Mouse (Mus musculus) midbrain, embryonic 15.5 days (tissue): Measurements from ENCODE around the gene Chst11. TPM values are rescaled to one million over a fixed set of nuclear protein-coding genes. Genes with fewer than 3 reads are reported as not detected.
A peak's percentile ranks its signal among the peaks of the same experiment; 100 is the strongest.

ENCODE experiments used
- ATAC-seq: fragments of 200-750 bp; cut with Nextera tagmentation; replicated peaks from 2 replicates; pipeline ENCODE4 v1.8.0; 2017; ENCODE audit warnings: moderate TSS enrichment
- H3K27ac ChIP-seq: fragments of 300-500 bp; sonication (generic); 2 replicates; pipeline ENCODE4 v1.5.1; 2015; ENCODE audit warnings: mild to moderate bottlenecking, inconsistent platforms
- H3K27me3 ChIP-seq: fragments of 300-500 bp; sonication (generic); replicated peaks from 2 replicates; pipeline ENCODE4 v1.6.1; 2015; ENCODE audit warnings: inconsistent platforms
- H3K36me3 ChIP-seq: fragments of 300-500 bp; sonication (generic); replicated peaks from 2 replicates; pipeline ENCODE4 v1.6.1; 2015; ENCODE audit warnings: inconsistent platforms
- H3K4me1 ChIP-seq: fragments of 300-500 bp; sonication (generic); 2 replicates; pipeline ENCODE4 v1.6.1; 2015; ENCODE audit warnings: inconsistent platforms
- H3K4me2 ChIP-seq: fragments of 300-500 bp; sonication (generic); 2 replicates; pipeline ENCODE4 v1.6.1; 2015; ENCODE audit warnings: inconsistent platforms, mild to moderate bottlenecking, moderate library complexity
- H3K4me3 ChIP-seq: fragments of 300-500 bp; sonication (generic); 2 replicates; pipeline ENCODE4 v1.5.1; 2015; ENCODE audit warnings: mild to moderate bottlenecking, inconsistent platforms
- H3K9ac ChIP-seq: fragments of 300-500 bp; sonication (generic); 2 replicates; pipeline ENCODE4 v1.6.1; 2015; ENCODE audit warnings: mild to moderate bottlenecking, inconsistent platforms
- H3K9me3 ChIP-seq: fragments of 300-500 bp; sonication (generic); 2 replicates; pipeline ENCODE4 v1.6.1; 2016; ENCODE audit warnings: inconsistent platforms
- WGBS: fragments of 180-500 bp; shearing (Covaris S2); methylation state at CpG from one replicate; pipeline ENCODE4 v1.1.7; 2015; ENCODE audit warnings: mixed read lengths; 5-methylcytosine and 5-hydroxymethylcytosine counted together
- polyA plus RNA-seq: library from polyadenylated mRNA; unstranded; fragments of >200 nt; fragmentation: Nextera tagmentation; extraction: Ambion mirVana; gene quantifications from 2 replicates; pipeline ENCODE4 v1.2.1, GENCODE M21; 2015

Chst11 gene
- polyA plus RNA-seq, 1 experiment from 2014 or later: 4.1 TPM

GRCm38 (mm10) chr10:83126447-83126846, 141.1 kb downstream of the Chst11 start:
- WGBS: 57% methylated on average over 9 of the region's 9 CpGs
- Histone ChIP-seq H3K27ac (no peak overlapping the region), H3K4me3 (no peak overlapping the region), H3K9me3 (no peaks in the 10 kb centered on the region), H3K27me3 (no peaks in the 10 kb centered on the region), H3K4me2 (no peak overlapping the region), H3K4me1 (peaks cover 18% of the 10 kb centered on the region), H3K9ac (no peak overlapping the region), H3K36me3 (no peaks in the 10 kb centered on the region)
- no peak for ATAC-seq

DNA sequence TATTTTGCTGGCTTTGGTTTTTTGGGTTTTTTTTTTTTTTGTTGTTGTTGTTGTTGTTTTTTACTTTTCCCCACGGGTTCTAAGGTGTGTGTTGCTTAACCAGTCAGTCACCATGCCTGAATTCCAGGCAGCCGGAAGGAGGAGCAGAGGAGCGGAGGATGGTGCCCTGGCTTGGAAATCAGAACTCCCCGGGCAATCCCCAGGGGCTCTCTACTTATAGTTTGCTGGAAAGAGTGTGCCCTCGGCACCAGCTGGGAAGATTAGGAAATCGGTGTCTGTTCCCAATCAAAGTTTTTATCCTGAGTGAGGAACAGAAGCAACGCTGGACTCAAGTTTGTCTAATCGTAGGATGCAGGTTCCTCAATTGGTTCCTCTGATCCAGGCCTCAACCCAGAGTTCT, 143.1 kb downstream of the Chst11 start:
- Histone ChIP-seq H3K4me3 (no peak overlapping the region), H3K9ac (no peak overlapping the region), H3K36me3 (no peaks in the 10 kb centered on the region), H3K27me3 (no peaks in the 10 kb centered on the region), H3K4me2 (no peak overlapping the region), H3K27ac (no peak overlapping the region), H3K9me3 (no peaks in the 10 kb centered on the region), H3K4me1 (peaks cover 18% of the 10 kb centered on the region)
- WGBS: 68% methylated on average over 8 of the region's 8 CpGs
- ATAC-seq: no peak

DNA sequence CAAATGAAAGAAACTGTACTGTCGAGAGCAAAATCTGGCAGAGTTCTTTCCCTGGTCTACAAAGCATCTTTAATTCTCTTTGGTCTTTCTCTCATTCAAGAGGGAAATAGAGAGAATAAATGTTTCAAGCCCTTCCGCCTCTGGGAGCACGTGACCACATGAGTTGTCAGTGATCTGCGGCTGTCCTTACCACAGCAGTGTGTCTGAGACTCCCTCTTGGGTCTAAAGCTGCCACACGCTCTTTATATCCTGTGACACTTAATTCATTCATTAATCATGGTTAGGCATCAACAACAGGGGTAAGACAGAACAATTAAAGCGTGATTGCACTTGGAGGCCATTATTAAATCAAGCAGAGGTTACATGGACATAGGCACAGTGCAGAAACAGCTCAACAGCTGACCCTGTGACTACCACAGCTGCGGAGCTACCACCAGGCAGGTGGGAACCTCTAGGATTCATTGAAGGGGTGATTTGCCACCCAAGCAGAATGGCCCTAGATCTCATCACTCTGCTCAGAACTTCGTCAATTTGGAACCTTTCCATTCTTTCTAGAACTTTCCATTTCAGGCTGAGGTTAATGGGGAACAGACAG, 144.4 kb downstream of the Chst11 start:
- Histone ChIP-seq H3K9ac (no peak overlapping the region), H3K4me2 (no peak overlapping the region), H3K4me3 (no peak overlapping the region), H3K27ac (no peak overlapping the region), H3K4me1 (peaks cover 29% of the 10 kb centered on the region), H3K9me3 (no peaks in the 10 kb centered on the region), H3K36me3 (no peaks in the 10 kb centered on the region), H3K27me3 (no peaks in the 10 kb centered on the region)
- no peak for ATAC-seq
- 64% methylated on average over 8 of the region's 8 CpGs for WGBS

DNA sequence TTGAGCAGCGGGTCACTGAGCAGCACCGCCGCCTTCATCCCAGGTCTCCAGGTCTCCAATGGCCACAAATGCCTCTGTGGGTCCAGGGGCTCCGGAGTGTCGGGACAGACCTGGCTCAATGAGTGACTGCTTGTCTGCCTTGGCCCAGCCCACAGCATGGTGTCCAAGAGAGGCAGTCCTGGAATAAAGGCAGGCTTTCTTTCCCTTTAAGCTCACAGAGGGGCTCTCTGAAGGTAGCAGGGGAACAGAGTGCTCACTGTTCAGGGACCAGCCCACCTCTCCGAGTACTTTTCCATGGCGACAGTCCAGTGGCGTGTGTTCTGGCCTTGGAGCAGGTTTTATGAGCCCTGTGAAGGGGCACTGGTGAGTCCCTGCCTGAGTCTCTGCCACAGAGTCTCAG, 145.3 kb downstream of the Chst11 start:
- ATAC-seq: peak; percentile 40
- no peak overlapping the region for H3K4me2 ChIP-seq

DNA sequence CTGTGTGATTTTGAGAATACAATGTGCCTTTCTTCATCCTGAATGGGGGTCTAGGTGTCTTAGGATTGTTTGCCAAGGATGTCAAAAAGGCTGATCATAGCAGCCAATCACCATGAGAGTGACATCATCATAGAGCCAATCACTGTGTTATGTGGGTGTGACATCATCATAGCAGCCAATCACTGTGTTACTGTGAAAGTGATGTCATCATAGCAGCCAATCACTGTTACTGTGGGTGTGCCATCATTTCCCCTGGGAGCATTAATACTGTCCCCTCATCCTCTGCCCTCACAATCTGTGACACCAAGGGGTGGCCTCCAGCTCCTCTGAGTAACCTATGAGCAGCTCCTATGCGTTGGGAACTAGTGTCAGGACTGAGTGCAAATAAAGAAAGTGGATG, 146.6 kb downstream of the Chst11 start:
- Histone ChIP-seq H3K27ac (no peak overlapping the region), H3K4me3 (no peak overlapping the region), H3K9ac (no peak overlapping the region), H3K9me3 (no peaks in the 10 kb centered on the region), H3K36me3 (no peaks in the 10 kb centered on the region), H3K4me2 (no peak overlapping the region), H3K4me1 (peaks cover 30% of the 10 kb centered on the region), H3K27me3 (no peaks in the 10 kb centered on the region)
- WGBS: 90% methylated on average over 1 of the region's 1 CpGs
- no peak for ATAC-seq

More for the DNA sequence above, 145.3 kb downstream of the Chst11 start:
- 48% methylated on average over 8 of the region's 8 CpGs for WGBS
- H3K4me3 ChIP-seq: no peak overlapping the region
- H3K9me3 ChIP-seq: no peaks in the 10 kb centered on the region
- H3K4me1 ChIP-seq: peaks cover 36% of the 10 kb centered on the region
- no peaks in the 10 kb centered on the region for H3K36me3 ChIP-seq
- no peak overlapping the region for H3K9ac ChIP-seq
- H3K27ac ChIP-seq: no peak overlapping the region
- no peaks in the 10 kb centered on the region for H3K27me3 ChIP-seq

DNA sequence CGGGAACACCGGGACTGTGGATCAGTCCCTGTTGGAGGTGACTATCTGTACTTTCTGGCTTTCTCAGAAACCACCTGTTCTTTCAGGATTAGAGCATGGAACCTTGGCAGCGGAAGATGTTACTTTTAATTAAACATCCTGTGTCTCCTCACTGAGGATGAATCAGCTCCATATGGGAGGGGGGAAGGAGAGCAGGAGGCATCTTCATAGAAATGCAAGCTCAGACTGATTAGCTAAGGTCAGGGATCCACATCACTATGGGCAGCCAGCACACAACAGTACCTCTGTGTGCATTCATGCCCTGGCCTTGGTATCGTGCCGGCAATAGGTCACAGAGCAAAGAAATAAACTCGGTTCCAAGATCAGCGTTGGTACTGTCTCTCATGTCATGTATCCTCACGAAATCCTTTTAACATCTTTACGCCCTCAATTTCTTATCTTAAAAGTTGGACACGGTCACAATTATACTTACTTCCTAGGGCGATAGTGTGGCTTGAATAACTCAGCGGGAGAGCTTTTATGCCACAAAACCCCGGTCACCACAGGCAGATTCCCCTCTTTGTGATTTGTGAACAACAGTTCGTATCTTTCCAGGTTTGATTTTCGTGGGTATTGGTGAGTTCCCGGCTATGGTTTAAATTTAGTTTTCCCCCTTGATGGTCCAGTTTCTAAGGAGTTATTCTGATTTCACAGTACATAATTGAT, 148.7 kb downstream of the Chst11 start:
- ATAC-seq: 0 out of 2 replicates have a peak, but pooled peaks have one; percentile 34
- Histone ChIP-seq H3K27me3 (no peaks in the 10 kb centered on the region), H3K4me2 (no peak overlapping the region), H3K4me1 (peaks cover 25% of the 10 kb centered on the region), H3K9me3 (no peaks in the 10 kb centered on the region), H3K9ac (no peak overlapping the region), H3K4me3 (no peak overlapping the region), H3K36me3 (no peaks in the 10 kb centered on the region), H3K27ac (no peak overlapping the region)
- WGBS: 11% methylated on average over 16 of the region's 16 CpGs

GRCm38 (mm10) chr10:83134896-83135295, 149.6 kb downstream of the Chst11 start:
- Histone ChIP-seq H3K9ac (no peak overlapping the region), H3K36me3 (no peaks in the 10 kb centered on the region), H3K4me3 (no peak overlapping the region), H3K27ac (no peak overlapping the region), H3K4me1 (peaks cover 19% of the 10 kb centered on the region), H3K9me3 (no peaks in the 10 kb centered on the region), H3K27me3 (no peaks in the 10 kb centered on the region), H3K4me2 (no peak overlapping the region)
- ATAC-seq: 0 out of 2 replicates have a peak, but pooled peaks have one; percentile 29
- WGBS: 24% methylated on average over 10 of the region's 10 CpGs

GRCm38 (mm10) chr10:83135963-83136362, 150.7 kb downstream of the Chst11 start:
- H3K9me3 ChIP-seq: no peaks in the 10 kb centered on the region
- H3K4me1 ChIP-seq: peaks cover 18% of the 10 kb centered on the region
- H3K4me2 ChIP-seq: no peak overlapping the region
- no peaks in the 10 kb centered on the region for H3K27me3 ChIP-seq
- H3K36me3 ChIP-seq: no peaks in the 10 kb centered on the region
- no peak overlapping the region for H3K9ac ChIP-seq
- H3K4me3 ChIP-seq: no peak overlapping the region
- 84% methylated on average over 1 of the region's 1 CpGs for WGBS
- H3K27ac ChIP-seq: no peak overlapping the region
- no peak for ATAC-seq

GRCm38 (mm10) chr10:83137103-83137502, 151.8 kb downstream of the Chst11 start:
- Histone ChIP-seq H3K9ac (no peak overlapping the region), H3K27me3 (no peaks in the 10 kb centered on the region), H3K27ac (no peak overlapping the region), H3K4me2 (no peak overlapping the region), H3K4me1 (peaks cover 18% of the 10 kb centered on the region), H3K9me3 (no peaks in the 10 kb centered on the region), H3K36me3 (no peaks in the 10 kb centered on the region), H3K4me3 (no peak overlapping the region)
- ATAC-seq: no peak
- WGBS: 86% methylated on average over 7 of the region's 7 CpGs

GRCm38 (mm10) chr10:83139276-83139675, 154.0 kb downstream of the Chst11 start:
- Histone ChIP-seq H3K27ac (no peak overlapping the region), H3K36me3 (no peaks in the 10 kb centered on the region), H3K4me3 (no peak overlapping the region), H3K9ac (no peak overlapping the region), H3K4me1 (peaks cover 10% of the 10 kb centered on the region), H3K4me2 (no peak overlapping the region), H3K9me3 (no peaks in the 10 kb centered on the region), H3K27me3 (no peaks in the 10 kb centered on the region)
- ATAC-seq: no peak
- 88% methylated on average over 7 of the region's 7 CpGs for WGBS

- Histone ChIP-seq H3K4me3 (no peak overlapping the region), H3K36me3 (no peaks in the 10 kb centered on the region), H3K27ac (no peak overlapping the region), H3K9me3 (no peaks in the 10 kb centered on the region), H3K27me3 (no peaks in the 10 kb centered on the region), H3K4me2 (no peak overlapping the region), H3K9ac (no peak overlapping the region), H3K4me1 (0 out of 2 replicates have a peak, but pooled peaks cover under 1% of the 10 kb centered on the region)
- 63% methylated on average over 16 of the region's 16 CpGs for WGBS
- ATAC-seq: no peak
Measured at GRCm38 (mm10) chr10:83140258-83140936, 155.1 kb downstream of the Chst11 start.

GRCm38 (mm10) chr10:83141434-83141833, 156.1 kb downstream of the Chst11 start:
- Histone ChIP-seq H3K4me1 (0 out of 2 replicates have a peak, but pooled peaks cover 2% of the 10 kb centered on the region), H3K4me3 (no peak overlapping the region), H3K9ac (no peak overlapping the region), H3K36me3 (no peaks in the 10 kb centered on the region), H3K9me3 (no peaks in the 10 kb centered on the region), H3K27ac (no peak overlapping the region), H3K27me3 (no peaks in the 10 kb centered on the region), H3K4me2 (no peak overlapping the region)
- 92% methylated on average over 5 of the region's 5 CpGs for WGBS
- ATAC-seq: no peak
